Mouse (Mus musculus) heart, adult 8-10 months (tissue): ENCODE measurements around the gene Olfm1. TPM values are rescaled to one million over a fixed set of nuclear protein-coding genes. Genes with fewer than 3 reads are reported as not detected.

Experiments used
- total RNA-seq, 4 experiments: library from RNA; stranded (reverse); gene quantifications; 2 replicates each; pipeline ENCODE4 v1.2.4; 2022

Gene Olfm1
- total RNA-seq, 4 experiments from 2014 or later: 7.3 to 10.8 (median 10.6) TPM

Other genes with a start within 250 kb of the Olfm1 start
- not detected for gene Fcnb, start 108.1 kb upstream of the Olfm1 start, total RNA-seq